In the genomic region with DNA sequence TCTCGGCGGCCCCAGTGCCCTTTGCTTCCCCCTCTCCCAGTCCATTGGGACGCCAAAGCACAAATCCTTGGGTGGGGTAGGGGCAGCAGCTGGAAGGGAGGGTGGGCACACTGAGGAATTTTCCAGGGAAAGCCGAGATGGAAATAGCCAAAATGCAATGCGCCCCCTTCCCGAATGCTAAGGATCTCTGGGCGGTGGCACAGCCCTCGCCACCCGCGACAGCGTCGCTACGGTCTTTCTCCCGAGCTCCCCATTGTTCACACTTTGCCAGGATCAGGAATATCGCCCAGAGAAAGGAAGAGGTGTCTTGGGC, we compare ENCODE assay signal across 7 mouse cellular contexts. TPM values are rescaled to one million over a fixed set of nuclear protein-coding genes. Genes with fewer than 3 reads are reported as not detected.
A peak's percentile ranks its signal among the peaks of the same experiment; 100 is the strongest.
DNase-seq lines count a peak whose midpoint lies in the region; ATAC-seq and TF ChIP-seq lines count a peak whose summit lies in the region.

No protein-coding gene starts in this region.

- H3K4me3 ChIP-seq in lung, embryonic 14.5 days (ENCODE audit: low read depth, low read length) = peak overlapping the region; percentile 60
- peak overlapping the region; percentile 70 for H3K4me3 ChIP-seq in forebrain, embryonic 12.5 days (replicated peaks)
- peak overlapping the region; percentile 79 for H3K4me3 ChIP-seq in limb, embryonic 10.5 days
- peak overlapping the region; percentile 68 for H3K4me3 ChIP-seq in olfactory bulb, adult 2 months (ENCODE audit: insufficient read depth, low read depth, low read length)

- H3K9ac ChIP-seq in lung, embryonic 14.5 days = peak overlapping the region; percentile 53
- peak overlapping the region; percentile 83 for H3K9ac ChIP-seq in forebrain, embryonic 12.5 days

- no peak for TF ChIP-seq POLR2A in olfactory bulb, adult 2 months (IDR thresholded peaks at IDR 0.05; ENCODE audit: insufficient read depth, low read depth, low read length)

- no peak for ATAC-seq in lung, embryonic 14.5 days (ENCODE audit: insufficient read depth)
- ATAC-seq in forebrain, embryonic 12.5 days (ENCODE audit: low FRiP score) = no peak; the same call in 1 of the 2 replicates

- no peak for DNase-seq in lung, embryonic 14.5 days
- DNase-seq in lung, postnatal 10 days = no peak
- no peak for DNase-seq in limb, embryonic 10.5 days (ENCODE audit: low spot score)
- no peak for DNase-seq in left cerebral cortex, adult 11 months (ENCODE audit: low spot score)
- DNase-seq in layer of hippocampus, postnatal 14 days (ENCODE audit: low spot score in 2 of 2) = no peak

- WGBS in lung, embryonic 14.5 days = 0% methylated on average over 15 of the region's 15 CpGs
- WGBS in forebrain, embryonic 12.5 days = 0% methylated on average over 15 of the region's 15 CpGs
- WGBS in limb, embryonic 10.5 days = under 1% methylated on average over 15 of the region's 15 CpGs
- under 1% methylated on average over 15 of the region's 15 CpGs for WGBS in olfactory bulb, adult 2 months

- 0 out of 2 replicates have a peak, but pooled peaks cover 3% of the 10 kb centered on the region for H3K4me1 ChIP-seq in lung, embryonic 14.5 days (ENCODE audit: insufficient read depth)
- H3K4me1 ChIP-seq in forebrain, embryonic 12.5 days = peaks cover 13% of the 10 kb centered on the region
- H3K4me1 ChIP-seq in limb, embryonic 10.5 days = peaks cover 23% of the 10 kb centered on the region
- 0 out of 2 replicates have a peak, but pooled peaks cover 4% of the 10 kb centered on the region for H3K4me1 ChIP-seq in olfactory bulb, adult 2 months (ENCODE audit: control insufficient read depth, insufficient read depth, low read length)

- H3K9me3 ChIP-seq in lung, embryonic 14.5 days (ENCODE audit: low read depth, low read length) = no peaks in the 10 kb centered on the region
- no peaks in the 10 kb centered on the region for H3K9me3 ChIP-seq in forebrain, embryonic 12.5 days
- H3K9me3 ChIP-seq in limb, embryonic 10.5 days (replicated peaks) = no peaks in the 10 kb centered on the region

- H3K27me3 ChIP-seq in lung, embryonic 14.5 days (ENCODE audit: insufficient read depth, low read length) = peaks cover 9% of the 10 kb centered on the region
- H3K27me3 ChIP-seq in forebrain, embryonic 12.5 days = peaks cover 13% of the 10 kb centered on the region; the same call in 1 of the 2 replicates
- peaks cover 19% of the 10 kb centered on the region for H3K27me3 ChIP-seq in limb, embryonic 10.5 days (ENCODE audit: low read depth, poor library complexity, severe bottlenecking)

- no peak for TF ChIP-seq CTCF in lung, embryonic 14.5 days (IDR thresholded peaks at IDR 0.05; ENCODE audit: low read depth)
- TF ChIP-seq CTCF in olfactory bulb, adult 2 months (IDR thresholded peaks at IDR 0.05; ENCODE audit: insufficient read depth, low read depth, low read length) = no peak

- H3K4me2 ChIP-seq in lung, embryonic 14.5 days = peak overlapping the region; percentile 94
- H3K4me2 ChIP-seq in forebrain, embryonic 12.5 days = peak overlapping the region; percentile 91

- no peaks in the 10 kb centered on the region for H3K36me3 ChIP-seq in lung, embryonic 14.5 days (ENCODE audit: insufficient read depth)
- no peaks in the 10 kb centered on the region for H3K36me3 ChIP-seq in forebrain, embryonic 12.5 days (replicated peaks)
- H3K36me3 ChIP-seq in limb, embryonic 10.5 days = no peaks in the 10 kb centered on the region

- peak overlapping the region; percentile 26; the same call in 1 of the 2 replicates for H3K27ac ChIP-seq in lung, embryonic 14.5 days (ENCODE audit: low read depth)
- H3K27ac ChIP-seq in forebrain, embryonic 12.5 days = peak overlapping the region; percentile 90
- H3K27ac ChIP-seq in limb, embryonic 10.5 days = peak overlapping the region; percentile 81
- peak overlapping the region; percentile 96 for H3K27ac ChIP-seq in olfactory bulb, adult 2 months (ENCODE audit: insufficient read depth, low read depth, low read length)

RNA-seq across cellular contexts. Expression of a gene that starts 1.3 kb away (rescaled TPM):
- 19.6 and 21.9 TPM in 2 replicates for polyA plus RNA-seq in lung, embryonic 14.5 days (2014; fragmentation: Nextera tagmentation; extraction: Ambion mirVana)
- 132 and 161 TPM in 2 replicates for polyA plus RNA-seq in forebrain, embryonic 12.5 days (2016; fragmentation: Nextera tagmentation; extraction: Ambion mirVana)
- 17.5 and 27.9 TPM in 2 replicates for polyA plus RNA-seq in limb, embryonic 10.5 days (2016; fragmentation: Nextera tagmentation; extraction: Ambion mirVana)
- 204 TPM in 1 of 2 replicates, not detected in the other for polyA plus RNA-seq in olfactory bulb, adult 2 months (2012; ENCODE audit: insufficient read depth, insufficient read length, low replicate concordance, missing spikeins)
- 100 to 1,000 TPM; 422 to 450 TPM for total RNA-seq in layer of hippocampus, postnatal 14 days (2021)

Comparison
In these comparisons a context has a peak if more than half of its experiments do, and no peak if none do; other contexts are left out.
1. H3K27ac ChIP-seq: peak in every context shown above with its lines; median percentile 96 in olfactory bulb, adult 2 months; 90 in forebrain, embryonic 12.5 days; 81 in limb, embryonic 10.5 days; 26 in lung, embryonic 14.5 days.